Mouse (Mus musculus): ENCODE measurements around the gene Drd2. TPM values are rescaled to one million over a fixed set of nuclear protein-coding genes. Genes with fewer than 3 reads are reported as not detected.

The Drd2 gene
- polyA plus RNA-seq, 1 experiment from 2014 or later = not detected

GRCm38 (mm10) chr9:49385301-49385700 lies 44.9 kb downstream of the Drd2 start:
- WGBS = 50% methylated on average over 7 of the region's 7 CpGs
- no peak overlapping the region for H3K4me3 ChIP-seq (replicated peaks)
- H3K27me3 ChIP-seq = peaks cover 2% of the 10 kb centered on the region
- ATAC-seq (ENCODE audit: insufficient number of reproducible peaks, insufficient read depth, low FRiP score, low TSS enrichment, low read depth) = no peak
- H3K4me1 ChIP-seq (replicated peaks) = peaks cover 5% of the 10 kb centered on the region
- no peak overlapping the region for H3K4me2 ChIP-seq
- no peak overlapping the region for H3K27ac ChIP-seq
- no peak overlapping the region for H3K9ac ChIP-seq (replicated peaks)
- no peaks in the 10 kb centered on the region for H3K36me3 ChIP-seq
- no peaks in the 10 kb centered on the region for H3K9me3 ChIP-seq

DNA sequence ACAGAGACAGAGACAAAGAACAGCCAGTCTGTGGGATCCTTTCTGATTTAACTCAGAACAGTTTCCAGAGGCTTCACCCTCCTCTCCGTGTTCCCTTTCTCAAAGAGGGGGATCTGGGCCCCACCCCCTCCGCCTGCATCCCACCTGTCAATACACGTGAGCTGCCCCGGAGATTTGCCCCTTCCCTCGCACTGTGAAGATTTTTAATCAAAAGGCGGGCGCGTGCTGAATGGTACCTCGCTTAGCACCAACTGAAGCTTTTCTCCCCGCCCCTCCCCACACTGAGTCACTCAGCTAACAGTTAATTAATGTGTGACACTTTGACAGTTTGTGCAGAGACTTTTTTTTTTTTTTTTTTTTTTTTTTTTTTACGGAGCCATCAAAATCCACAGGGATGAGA lies 45.7 kb downstream of the Drd2 start:
- Histone ChIP-seq H3K36me3 (no peaks in the 10 kb centered on the region), H3K9ac (replicated peaks) (no peak overlapping the region), H3K9me3 (no peaks in the 10 kb centered on the region), H3K27me3 (peaks cover 2% of the 10 kb centered on the region), H3K4me1 (replicated peaks) (peaks cover 5% of the 10 kb centered on the region), H3K27ac (no peak overlapping the region), H3K4me3 (replicated peaks) (no peak overlapping the region), H3K4me2 (no peak overlapping the region)
- no peak for ATAC-seq (ENCODE audit: insufficient number of reproducible peaks, insufficient read depth, low FRiP score, low TSS enrichment, low read depth)
- 36% methylated on average over 11 of the region's 11 CpGs for WGBS

GRCm38 (mm10) chr9:49392242-49392641 lies 51.8 kb downstream of the Drd2 start:
- H3K4me1 ChIP-seq (replicated peaks) = no peaks in the 10 kb centered on the region
- H3K4me3 ChIP-seq (replicated peaks) = no peak overlapping the region
- no peak overlapping the region for H3K27ac ChIP-seq
- whole genome bisulfite sequencing = 57% methylated on average over 2 of the region's 2 CpGs
- H3K36me3 ChIP-seq = no peaks in the 10 kb centered on the region
- H3K27me3 ChIP-seq = peaks cover 2% of the 10 kb centered on the region; the same call in 1 of the 2 replicates
- H3K9me3 ChIP-seq = no peaks in the 10 kb centered on the region
- no peak overlapping the region for H3K4me2 ChIP-seq
- H3K9ac ChIP-seq (replicated peaks) = no peak overlapping the region
- ATAC-seq (ENCODE audit: insufficient number of reproducible peaks, insufficient read depth, low FRiP score, low TSS enrichment, low read depth) = no peak

- Histone ChIP-seq H3K9ac (replicated peaks) (no peak overlapping the region), H3K4me1 (replicated peaks) (no peaks in the 10 kb centered on the region), H3K4me2 (no peak overlapping the region), H3K27me3 (no peaks in the 10 kb centered on the region; the same call in 1 of the 2 replicates), H3K4me3 (replicated peaks) (no peak overlapping the region), H3K9me3 (no peaks in the 10 kb centered on the region), H3K27ac (no peak overlapping the region), H3K36me3 (no peaks in the 10 kb centered on the region)
- no peak for ATAC-seq (ENCODE audit: insufficient number of reproducible peaks, insufficient read depth, low FRiP score, low TSS enrichment, low read depth)
Observed at GRCm38 (mm10) chr9:49396006-49396405, 55.6 kb downstream of the Drd2 start.

- 58% methylated on average over 2 of the region's 2 CpGs for WGBS
Observed at GRCm38 (mm10) chr9:49403711-49404110, 63.3 kb downstream of the Drd2 start.

GRCm38 (mm10) chr9:49407028-49407427 lies 66.6 kb downstream of the Drd2 start:
- no peak overlapping the region for H3K4me2 ChIP-seq
- WGBS = 82% methylated on average over 5 of the region's 5 CpGs
- no peak for ATAC-seq (ENCODE audit: insufficient number of reproducible peaks, insufficient read depth, low FRiP score, low TSS enrichment, low read depth)

More at GRCm38 (mm10) chr9:49403711-49404110, 63.3 kb downstream of the Drd2 start:
- Histone ChIP-seq H3K27me3 (no peaks in the 10 kb centered on the region), H3K9ac (replicated peaks) (no peak overlapping the region), H3K36me3 (no peaks in the 10 kb centered on the region), H3K4me1 (replicated peaks) (no peaks in the 10 kb centered on the region), H3K9me3 (no peaks in the 10 kb centered on the region), H3K4me2 (no peak overlapping the region), H3K27ac (no peak overlapping the region), H3K4me3 (replicated peaks) (no peak overlapping the region)
- ATAC-seq (ENCODE audit: insufficient number of reproducible peaks, insufficient read depth, low FRiP score, low TSS enrichment, low read depth) = no peak

GRCm38 (mm10) chr9:49410621-49411020 lies 70.2 kb downstream of the Drd2 start:
- H3K27ac ChIP-seq = no peak overlapping the region
- no peak overlapping the region for H3K4me2 ChIP-seq
- no peaks in the 10 kb centered on the region for H3K4me1 ChIP-seq (replicated peaks)
- no peak overlapping the region for H3K9ac ChIP-seq (replicated peaks)
- no peaks in the 10 kb centered on the region for H3K36me3 ChIP-seq
- 86% methylated on average over 5 of the region's 5 CpGs for WGBS
- H3K4me3 ChIP-seq (replicated peaks) = no peak overlapping the region
- no peak for ATAC-seq (ENCODE audit: insufficient number of reproducible peaks, insufficient read depth, low FRiP score, low TSS enrichment, low read depth)
- no peaks in the 10 kb centered on the region for H3K27me3 ChIP-seq
- H3K9me3 ChIP-seq = no peaks in the 10 kb centered on the region

More at GRCm38 (mm10) chr9:49407028-49407427, 66.6 kb downstream of the Drd2 start:
- Histone ChIP-seq H3K27me3 (no peaks in the 10 kb centered on the region), H3K4me3 (replicated peaks) (no peak overlapping the region), H3K27ac (no peak overlapping the region), H3K9ac (replicated peaks) (no peak overlapping the region), H3K36me3 (no peaks in the 10 kb centered on the region), H3K9me3 (no peaks in the 10 kb centered on the region), H3K4me1 (replicated peaks) (no peaks in the 10 kb centered on the region)

GRCm38 (mm10) chr9:49423866-49424265 lies 83.4 kb downstream of the Drd2 start:
- Histone ChIP-seq H3K9ac (replicated peaks) (no peak overlapping the region), H3K4me3 (replicated peaks) (no peak overlapping the region), H3K4me1 (replicated peaks) (peaks cover under 1% of the 10 kb centered on the region; the same call in 1 of the 2 replicates), H3K9me3 (no peaks in the 10 kb centered on the region), H3K27ac (no peak overlapping the region), H3K36me3 (no peaks in the 10 kb centered on the region), H3K4me2 (no peak overlapping the region), H3K27me3 (no peaks in the 10 kb centered on the region)
- WGBS = 94% methylated on average over 5 of the region's 5 CpGs
- no peak for ATAC-seq (ENCODE audit: insufficient number of reproducible peaks, insufficient read depth, low FRiP score, low TSS enrichment, low read depth)

GRCm38 (mm10) chr9:49425585-49425984 lies 85.2 kb downstream of the Drd2 start:
- no peak overlapping the region for H3K4me3 ChIP-seq (replicated peaks)
- H3K27me3 ChIP-seq = no peaks in the 10 kb centered on the region
- 60% methylated on average over 1 of the region's 1 CpGs for WGBS
- no peak overlapping the region for H3K9ac ChIP-seq (replicated peaks)
- H3K9me3 ChIP-seq = no peaks in the 10 kb centered on the region
- peaks cover 6% of the 10 kb centered on the region; the same call in 1 of the 2 replicates for H3K4me1 ChIP-seq (replicated peaks)
- no peak for ATAC-seq (ENCODE audit: insufficient number of reproducible peaks, insufficient read depth, low FRiP score, low TSS enrichment, low read depth)
- no peak overlapping the region for H3K4me2 ChIP-seq
- no peaks in the 10 kb centered on the region for H3K36me3 ChIP-seq
- H3K27ac ChIP-seq = no peak overlapping the region

DNA sequence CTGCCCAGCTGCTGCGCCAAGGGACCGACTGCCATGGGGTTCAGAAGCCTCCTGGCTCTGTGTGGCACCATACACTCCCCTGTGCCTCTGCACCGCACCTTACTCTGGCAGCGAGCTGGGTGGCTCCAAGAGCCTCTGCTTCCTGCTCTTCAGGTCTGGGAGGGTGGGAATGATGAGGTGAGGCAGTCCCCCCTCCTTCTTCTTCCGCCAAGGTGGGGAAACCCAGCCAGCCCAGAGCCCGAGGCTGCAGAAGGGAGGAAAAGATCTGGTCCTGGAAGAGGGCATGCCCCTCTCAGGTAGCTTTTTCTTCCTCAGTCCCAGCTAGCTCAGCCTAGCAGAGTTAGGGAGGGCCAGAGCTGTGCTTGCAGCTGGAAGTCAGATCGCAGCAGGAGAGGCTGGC lies 86.5 kb downstream of the Drd2 start, which contains the start of gene Ankk1:
Gene Ankk1 (minus strand): TSS at position 101 of the 400 bp plus-strand sequence.
- Histone ChIP-seq H3K27me3 (no peaks in the 10 kb centered on the region), H3K4me2 (no peak within 1 kb of the TSS), H3K4me1 (replicated peaks) (peaks cover 6% of the 10 kb centered on the region; the same call in 1 of the 2 replicates), H3K9me3 (no peaks in the 10 kb centered on the region), H3K4me3 (replicated peaks) (no peak within 1 kb of the TSS), H3K36me3 (no peaks in the 10 kb centered on the region), H3K27ac (no peak within 1 kb of the TSS), H3K9ac (replicated peaks) (no peak within 1 kb of the TSS)
- 76% methylated on average over 7 of the region's 7 CpGs for WGBS
- no peak for ATAC-seq (ENCODE audit: insufficient number of reproducible peaks, insufficient read depth, low FRiP score, low TSS enrichment, low read depth)

- Histone ChIP-seq H3K36me3 (no peaks in the 10 kb centered on the region), H3K9me3 (no peaks in the 10 kb centered on the region), H3K4me3 (replicated peaks) (no peak overlapping the region), H3K4me1 (replicated peaks) (peaks cover 6% of the 10 kb centered on the region; the same call in 1 of the 2 replicates), H3K4me2 (no peak overlapping the region), H3K9ac (replicated peaks) (no peak overlapping the region), H3K27ac (no peak overlapping the region), H3K27me3 (no peaks in the 10 kb centered on the region)
- ATAC-seq (ENCODE audit: insufficient number of reproducible peaks, insufficient read depth, low FRiP score, low TSS enrichment, low read depth) = no peak
- 70% methylated on average over 5 of the region's 5 CpGs for WGBS
Observed at GRCm38 (mm10) chr9:49427478-49427877, 87.1 kb downstream of the Drd2 start.

DNA sequence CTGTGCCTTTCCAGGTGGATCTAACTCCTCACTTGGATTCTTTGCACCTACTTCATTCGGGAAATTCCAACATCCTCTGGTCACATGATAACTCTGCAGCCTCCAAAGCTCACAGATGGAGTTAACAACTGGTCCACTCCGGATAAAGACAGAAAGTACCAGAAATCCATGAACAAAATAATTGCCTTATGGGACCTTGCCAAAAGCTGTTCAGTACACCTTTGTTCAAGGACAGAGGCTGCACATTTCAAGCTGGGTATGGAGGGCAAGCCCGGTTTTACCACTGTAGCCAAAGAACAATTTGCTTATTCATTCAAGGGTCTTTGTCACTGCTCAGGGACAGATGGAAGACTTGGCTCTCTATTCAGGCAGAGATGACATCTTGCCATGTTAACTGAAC lies 102.2 kb downstream of the Drd2 start:
- no peak overlapping the region for H3K9ac ChIP-seq (replicated peaks)
- H3K27me3 ChIP-seq = no peaks in the 10 kb centered on the region
- no peaks in the 10 kb centered on the region for H3K4me1 ChIP-seq (replicated peaks)
- H3K27ac ChIP-seq = no peak overlapping the region
- H3K4me3 ChIP-seq (replicated peaks) = no peak overlapping the region
- 79% methylated on average over 3 of the region's 3 CpGs for WGBS
- H3K4me2 ChIP-seq = no peak overlapping the region
- no peak for ATAC-seq (ENCODE audit: insufficient number of reproducible peaks, insufficient read depth, low FRiP score, low TSS enrichment, low read depth)
- no peaks in the 10 kb centered on the region for H3K36me3 ChIP-seq
- no peaks in the 10 kb centered on the region for H3K9me3 ChIP-seq

Data from limb, embryonic 12.5 days (tissue).